Mouse (Mus musculus): ENCODE results near the gene Tmem41a. TPM values are rescaled to one million over a fixed set of nuclear protein-coding genes. Genes with fewer than 3 reads are reported as not detected.
"Not testable (repeated sequence)": the region's sequence is repeated elsewhere in the genome, so short reads cannot be mapped to it uniquely, and the experiment has no call there.

The Tmem41a gene
- total RNA-seq (2021): 10 to 100 TPM; 17.6 to 17.7 TPM

DNA sequence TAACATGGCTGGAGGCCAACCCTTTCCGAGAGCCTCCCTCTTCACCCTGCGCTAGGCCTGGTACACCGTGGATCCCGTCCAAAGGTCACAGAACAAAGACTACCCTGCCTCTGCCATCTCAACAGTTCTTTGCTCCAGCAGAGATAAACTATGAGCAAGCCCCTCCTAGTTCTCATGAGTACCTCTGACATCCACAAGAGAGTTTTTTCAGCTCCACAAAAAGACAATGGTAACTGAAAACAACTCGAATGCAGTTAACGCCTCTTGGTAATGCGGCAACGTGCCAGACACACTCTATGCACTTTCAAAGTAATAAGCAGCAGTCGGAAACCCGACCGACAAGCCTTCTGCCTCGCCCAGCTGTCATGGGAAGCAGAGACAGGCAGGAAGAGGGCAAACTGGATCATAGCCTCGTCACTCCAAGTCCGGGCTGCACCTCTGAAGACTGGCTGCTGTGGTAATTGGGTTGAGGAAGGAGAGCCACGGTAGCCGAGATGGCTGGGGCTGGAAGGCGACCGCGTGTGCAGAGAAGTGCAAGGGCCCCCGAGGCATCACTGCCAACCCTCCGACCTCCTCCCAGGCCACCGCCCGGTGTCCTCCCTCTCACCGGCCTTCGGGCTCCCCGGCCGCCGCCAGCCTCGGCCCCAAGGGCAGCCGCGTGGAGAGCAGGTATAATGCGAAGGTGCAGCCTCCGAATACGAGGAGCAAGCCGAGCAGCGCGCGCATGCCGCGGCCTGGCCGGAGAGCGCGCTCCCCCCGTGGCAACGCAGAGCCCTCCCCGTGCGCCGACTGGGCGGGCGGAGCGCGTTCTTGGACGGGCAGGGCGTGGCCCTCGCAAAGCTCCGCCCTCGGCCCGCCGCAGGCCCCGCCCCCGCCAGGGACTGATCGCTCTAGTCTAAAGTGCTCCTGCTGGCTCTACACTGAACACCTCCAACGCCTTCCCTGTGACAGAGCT is at the start of gene Tmem41a:
TSS of gene Tmem41a (minus strand) at position 792 of the 955 bp plus-strand sequence.
- peak; percentile 87 to 90 for DNase-seq (ENCODE audit: low spot score in 2 of 2)
- intact Hi-C loops (cut with DNase I): loop anchor here (5.0 kb wide), 1 partner anchor 60 kb away; the partner anchor contains the start of gene Senp2

DNA sequence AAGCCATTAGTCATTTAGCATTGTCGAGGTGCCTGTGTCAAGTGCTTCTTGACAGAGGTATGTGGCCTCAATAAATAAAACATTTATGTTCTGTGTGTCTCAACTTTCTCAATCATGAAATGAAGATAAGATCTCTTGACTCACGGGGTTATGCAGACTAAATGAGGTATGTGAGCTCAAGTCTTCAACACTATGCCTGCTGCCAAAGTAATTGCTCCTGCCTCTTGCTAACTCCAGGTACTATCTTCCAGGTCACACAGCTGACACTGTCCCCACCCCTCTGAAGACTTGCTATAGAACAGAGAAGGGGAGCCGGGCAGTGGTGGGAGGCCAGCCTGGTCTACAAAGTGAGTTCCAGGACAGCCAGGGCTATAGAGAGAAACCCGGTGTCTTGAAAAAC is 49.0 kb upstream of the Tmem41a start:
- intact Hi-C loops (cut with DNase I): no loop called here
- DNase-seq (ENCODE audit: low spot score in 2 of 2): no peak

DNA sequence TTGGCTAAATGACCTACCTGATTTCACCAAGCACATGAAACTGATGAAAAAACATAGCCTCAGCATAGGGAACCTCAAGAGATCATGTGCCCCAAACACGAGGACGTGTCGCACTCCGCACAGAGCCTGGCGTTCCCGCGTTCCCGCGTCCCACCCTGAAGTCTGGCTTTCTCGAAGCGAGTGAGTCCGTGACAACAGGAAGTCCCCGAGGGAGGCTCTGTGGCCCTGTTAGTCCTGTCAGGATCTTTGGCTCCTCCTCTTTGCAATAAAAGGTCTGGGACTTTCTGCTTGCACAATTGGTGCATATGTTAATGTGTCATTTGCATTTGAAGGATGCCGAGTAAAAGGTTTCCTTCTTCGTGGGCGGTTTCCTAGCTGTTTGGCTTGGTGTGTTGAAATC is 48.0 kb upstream of the Tmem41a start, which contains the start of gene Liph:
TSS of gene Liph (minus strand) at position 360 of the 400 bp plus-strand sequence.
- DNase-seq (ENCODE audit: low spot score in 2 of 2): no peak
- intact Hi-C loops (cut with DNase I): no loop called here

DNA sequence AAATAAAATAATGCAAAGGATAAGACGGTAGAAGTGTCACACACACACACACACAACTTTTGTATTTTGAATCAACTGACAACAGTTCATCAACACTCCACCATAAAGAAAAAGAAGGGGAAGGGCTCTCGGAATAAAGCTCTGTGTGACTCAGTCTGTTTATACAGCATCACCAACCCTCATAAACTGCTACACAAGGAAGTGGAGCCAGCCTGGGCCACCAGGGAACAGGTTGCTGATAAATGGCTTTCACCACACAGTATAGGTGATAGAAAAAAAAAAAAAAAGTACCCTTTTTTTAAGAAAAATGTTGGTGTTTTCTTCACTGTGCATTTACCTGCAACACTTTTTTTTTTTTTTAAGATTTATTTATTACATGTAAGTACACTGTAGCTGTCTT is 44.4 kb upstream of the Tmem41a start:
- DNase-seq (ENCODE audit: low spot score in 2 of 2): no peak
- intact Hi-C loops (cut with DNase I): no loop called here

DNA sequence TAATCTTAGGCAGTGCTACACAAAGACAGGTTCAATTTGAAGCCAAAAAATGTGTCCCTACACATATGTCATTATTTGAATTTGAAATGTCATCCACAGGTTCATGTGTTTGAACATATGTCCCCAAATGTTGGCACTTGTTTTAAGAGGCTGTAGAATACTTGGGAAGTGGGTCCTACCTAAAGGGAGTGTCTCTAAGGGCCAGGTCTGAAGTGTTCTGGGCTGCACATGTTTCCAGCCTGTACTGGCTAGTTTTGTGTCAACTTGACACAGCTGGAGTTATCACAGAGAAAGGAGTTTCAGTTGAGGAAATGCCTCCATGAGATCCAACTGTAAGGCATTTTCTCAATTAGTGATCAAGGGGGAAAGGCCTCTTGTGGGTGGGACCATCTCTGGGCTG is 43.5 kb upstream of the Tmem41a start:
- intact Hi-C loops (cut with DNase I); DNase-seq (ENCODE audit: low spot score in 2 of 2): not testable (repeated sequence)

DNA sequence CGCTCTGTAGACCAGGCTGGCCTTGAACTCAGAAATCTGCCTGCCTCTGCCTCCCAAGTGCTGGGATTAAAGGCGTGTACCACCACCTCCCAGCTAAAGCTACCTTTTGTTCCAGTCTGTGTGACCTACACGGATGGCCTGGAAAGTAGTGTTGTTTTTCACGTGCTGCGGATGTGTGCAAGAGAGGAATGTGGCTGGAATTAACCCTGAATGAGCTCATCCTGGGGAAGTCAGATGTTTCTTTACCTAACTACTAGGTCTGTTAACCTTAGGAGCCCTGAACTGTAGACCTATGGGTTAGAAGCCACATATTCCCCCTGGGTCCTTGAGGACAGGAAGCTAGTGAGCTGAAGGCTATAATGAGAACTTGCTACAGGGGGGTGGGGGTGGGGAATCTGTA is 40.6 kb upstream of the Tmem41a start:
- no peak for DNase-seq (ENCODE audit: low spot score in 2 of 2)
- intact Hi-C loops (cut with DNase I): no loop called here

DNA sequence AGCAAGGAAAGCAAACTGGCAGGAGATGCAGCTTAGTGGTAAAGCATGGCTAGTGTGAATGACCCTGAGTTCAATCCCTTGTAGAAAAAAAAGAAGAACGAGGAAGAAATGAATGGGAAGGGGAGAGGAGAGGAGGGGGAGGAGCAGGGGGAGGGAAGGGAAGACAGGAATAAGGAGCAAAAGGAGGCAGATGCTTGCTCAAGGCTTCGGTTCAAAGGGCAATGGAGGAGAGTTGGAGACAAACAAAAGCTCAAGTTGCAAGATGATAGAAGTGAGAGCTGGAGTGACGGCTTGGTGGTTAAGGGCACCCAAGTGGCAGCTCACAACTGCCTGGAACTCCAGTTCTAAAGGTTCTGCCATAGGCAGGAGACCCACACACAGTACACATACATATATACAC is 38.8 kb upstream of the Tmem41a start:
- intact Hi-C loops (cut with DNase I): no loop called here
- DNase-seq (ENCODE audit: low spot score in 2 of 2): no peak

DNA sequence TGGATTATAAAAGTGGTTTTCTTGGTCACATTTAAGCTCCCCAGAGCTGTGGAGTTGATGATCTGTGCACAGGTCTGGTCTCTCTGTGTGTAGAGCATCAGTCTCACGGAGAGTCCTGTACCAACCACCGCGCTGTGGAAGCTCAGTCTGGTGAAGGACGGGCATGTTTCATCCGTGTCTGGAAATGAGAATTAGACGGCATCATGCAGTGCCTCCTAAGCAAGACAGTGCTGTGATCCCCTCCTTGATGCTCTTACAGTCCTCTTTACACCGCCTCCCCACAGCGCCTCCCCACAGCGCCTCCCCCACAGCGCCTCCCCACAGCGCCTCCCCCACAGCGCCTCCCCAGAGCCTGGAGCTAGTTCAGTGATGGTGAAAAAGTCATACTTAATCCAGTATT is 36.7 kb upstream of the Tmem41a start:
- intact Hi-C loops (cut with DNase I): no loop called here
- no peak for DNase-seq (ENCODE audit: low spot score in 2 of 2)

DNA sequence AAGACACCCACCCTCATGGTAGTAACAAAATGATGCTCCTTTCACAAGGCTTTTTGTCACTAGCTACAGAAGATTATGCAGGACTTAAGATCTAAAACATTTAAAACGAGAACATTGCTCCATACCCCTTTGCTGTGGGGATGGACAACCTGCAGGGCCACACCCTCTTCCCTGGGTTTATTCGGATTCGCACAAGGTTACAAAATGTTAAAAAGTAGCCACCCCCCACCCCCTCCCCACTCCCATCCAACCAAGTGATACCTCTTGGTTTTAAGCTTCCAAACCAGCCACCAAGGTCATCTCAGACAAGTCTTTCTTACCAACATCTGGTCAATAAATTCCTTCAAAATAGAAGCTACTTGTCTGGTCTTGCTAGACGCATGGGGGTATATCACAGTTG is 36.2 kb upstream of the Tmem41a start:
- intact Hi-C loops (cut with DNase I): no loop called here
- no peak for DNase-seq (ENCODE audit: low spot score in 2 of 2)

DNA sequence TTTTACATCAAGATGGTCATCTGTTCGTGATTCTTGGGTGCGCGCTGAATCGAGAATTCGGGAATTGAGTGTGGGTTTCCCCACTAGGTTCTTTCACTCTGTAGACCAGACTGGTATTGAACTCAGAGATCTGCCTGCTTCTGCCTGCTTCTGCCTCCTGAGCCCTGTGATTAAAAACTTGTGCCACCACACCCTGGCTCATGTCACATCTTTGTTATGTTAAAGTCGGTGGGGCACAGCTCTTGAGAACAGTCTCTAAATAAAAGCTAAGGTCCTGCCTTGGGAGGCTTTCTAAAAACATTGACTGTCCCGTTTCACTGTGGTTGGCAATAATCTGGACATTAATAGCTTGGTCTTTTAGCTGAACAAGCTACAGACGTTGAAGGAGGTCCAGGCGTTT is 35.8 kb upstream of the Tmem41a start:
- DNase-seq (ENCODE audit: low spot score in 2 of 2): no peak
- intact Hi-C loops (cut with DNase I): no loop called here

DNA sequence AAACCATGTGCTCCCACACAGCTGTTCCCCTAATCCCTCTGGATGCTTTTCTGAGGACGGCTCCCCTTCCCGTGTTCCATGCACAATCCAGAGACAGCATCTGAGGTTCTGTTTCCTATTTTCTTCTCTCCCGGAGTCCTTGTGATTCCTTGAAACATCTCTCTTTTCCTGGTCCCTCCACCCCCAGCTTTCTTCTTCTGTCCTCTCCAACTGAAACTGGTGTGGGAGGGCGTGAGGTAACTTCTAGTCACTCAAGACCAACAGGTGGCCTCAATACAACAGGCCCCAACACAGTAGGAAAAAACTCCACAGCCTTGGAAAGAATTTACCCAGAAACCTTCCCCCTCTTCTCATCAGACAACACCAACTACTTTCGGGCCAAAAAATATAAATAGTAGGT is 30.0 kb upstream of the Tmem41a start:
- no peak for DNase-seq (ENCODE audit: low spot score in 2 of 2)
- intact Hi-C loops (cut with DNase I): no loop called here

DNA sequence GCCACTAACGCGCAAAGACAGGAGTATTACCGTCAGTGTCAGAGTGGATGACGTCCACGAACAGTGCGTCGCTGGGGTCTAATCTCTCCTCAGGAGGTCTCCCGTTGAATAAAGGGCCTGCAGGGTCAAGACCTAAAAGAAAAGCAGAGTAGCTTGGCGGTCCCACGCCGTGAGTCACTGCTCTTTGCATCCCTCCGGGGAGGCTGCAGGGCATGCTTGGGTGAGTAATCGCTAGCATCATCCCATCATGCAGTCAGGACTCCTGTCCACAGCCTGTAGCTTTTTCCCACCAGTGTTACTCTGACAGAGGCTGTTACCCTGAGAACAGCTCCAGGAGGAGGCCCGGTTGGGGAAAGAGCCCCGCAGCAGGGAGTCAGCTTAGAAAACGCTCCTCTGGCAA is 28.9 kb upstream of the Tmem41a start:
- no peak for DNase-seq (ENCODE audit: low spot score in 2 of 2)
- intact Hi-C loops (cut with DNase I): no loop called here

DNA sequence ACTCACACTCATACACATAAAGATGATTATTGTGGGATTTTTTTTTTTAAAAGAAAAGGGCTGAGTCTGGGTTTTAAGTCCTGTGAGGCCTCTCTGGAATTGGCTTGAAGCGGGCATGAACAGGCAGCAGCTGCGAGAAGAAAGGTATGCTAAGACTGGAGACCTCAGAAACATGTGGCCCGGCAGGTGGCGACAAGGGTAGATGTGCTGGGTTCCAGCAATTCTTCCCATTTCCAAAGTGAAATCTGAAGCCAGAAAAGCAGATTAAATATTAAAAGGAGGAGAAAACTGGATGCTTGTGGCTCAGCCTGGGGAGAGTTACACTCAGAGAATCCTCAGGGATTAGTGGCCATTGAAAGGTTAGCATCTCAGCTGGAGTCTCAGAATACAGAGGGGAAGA is 24.1 kb upstream of the Tmem41a start:
- no peak for DNase-seq (ENCODE audit: low spot score in 2 of 2)
- intact Hi-C loops (cut with DNase I): no loop called here

DNA sequence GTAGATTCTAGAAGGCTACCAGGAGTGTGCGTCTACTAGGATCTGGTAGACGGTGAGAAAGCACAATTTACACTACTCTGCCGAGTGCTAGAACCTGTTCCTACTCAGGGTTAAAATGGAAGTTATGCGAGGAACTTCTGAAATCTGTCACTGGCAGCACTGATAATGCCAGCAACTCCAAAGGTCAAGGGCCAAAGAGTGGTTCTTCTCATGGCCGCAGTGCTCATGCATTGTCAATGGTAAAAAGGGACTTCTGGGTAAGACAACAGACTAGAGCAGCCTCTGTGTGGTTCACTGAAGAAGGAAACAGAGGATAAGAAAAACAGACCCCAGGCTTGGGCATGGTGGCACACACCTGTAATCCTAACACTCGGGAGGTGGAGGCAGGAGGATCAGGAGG is 23.2 kb upstream of the Tmem41a start:
- no peak for DNase-seq (ENCODE audit: low spot score in 2 of 2)
- intact Hi-C loops (cut with DNase I): no loop called here

DNA sequence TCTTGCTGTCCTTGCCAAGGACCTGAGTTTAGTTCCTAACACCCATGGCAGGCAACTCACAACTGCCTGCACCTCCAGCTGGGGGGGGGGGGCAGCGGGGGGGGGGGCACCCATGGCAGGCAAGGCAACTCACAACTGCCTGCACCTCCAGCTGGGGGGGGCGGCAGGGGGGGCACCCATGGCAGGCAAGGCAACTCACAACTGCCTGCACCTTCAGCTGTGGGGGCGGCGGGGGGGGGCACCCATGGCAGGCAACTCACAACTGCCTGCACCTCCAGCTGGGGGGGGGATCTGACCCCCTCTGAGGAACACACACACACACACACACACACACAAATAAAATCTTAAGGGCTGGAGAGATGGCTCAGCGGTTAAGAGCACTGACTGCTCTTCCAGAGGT is 22.5 kb upstream of the Tmem41a start:
- no peak for DNase-seq (ENCODE audit: low spot score in 2 of 2)
- intact Hi-C loops (cut with DNase I): no loop called here

DNA sequence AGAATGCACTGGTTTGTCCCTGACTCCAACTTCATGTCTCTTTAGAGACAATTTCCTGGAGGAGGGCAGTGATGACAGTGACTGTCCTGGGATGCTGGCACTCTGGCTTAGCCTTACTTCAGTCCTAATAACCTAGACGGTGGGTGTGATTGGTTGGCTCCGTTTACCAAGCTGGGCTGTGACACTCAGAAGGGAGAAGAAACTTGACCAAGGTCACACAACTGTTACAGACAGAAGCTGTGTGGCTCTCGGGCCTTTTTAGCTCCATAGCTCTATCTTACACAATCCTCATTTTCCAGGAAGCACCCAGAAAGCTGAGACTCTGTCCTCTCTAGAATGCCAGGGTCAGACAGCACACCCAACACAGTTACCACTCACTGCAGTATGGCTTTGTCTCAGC is 18.2 kb upstream of the Tmem41a start:
- DNase-seq (ENCODE audit: low spot score in 2 of 2): no peak
- intact Hi-C loops (cut with DNase I): no loop called here

DNA sequence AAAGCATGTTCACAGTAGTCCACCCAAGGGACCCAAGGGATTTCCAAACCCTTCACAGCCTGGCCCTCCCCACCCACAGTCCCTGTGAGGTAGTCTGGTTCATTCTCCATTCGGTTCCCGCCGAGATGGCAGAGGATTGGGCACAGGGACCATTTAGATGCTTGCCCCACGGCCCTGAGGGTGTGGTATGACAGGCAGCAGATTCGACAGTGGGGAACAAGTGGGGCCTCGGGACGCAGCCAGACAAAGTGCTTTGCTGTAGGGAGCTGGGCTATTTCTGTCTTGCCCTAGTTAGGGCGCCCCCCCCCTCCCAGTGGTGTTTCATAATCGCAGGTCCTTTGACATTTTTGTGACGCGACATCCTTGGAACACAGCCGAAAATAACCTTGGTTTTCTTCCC is 8.2 kb upstream of the Tmem41a start:
- intact Hi-C loops (cut with DNase I): no loop called here
- DNase-seq (ENCODE audit: low spot score in 2 of 2): no peak

DNA sequence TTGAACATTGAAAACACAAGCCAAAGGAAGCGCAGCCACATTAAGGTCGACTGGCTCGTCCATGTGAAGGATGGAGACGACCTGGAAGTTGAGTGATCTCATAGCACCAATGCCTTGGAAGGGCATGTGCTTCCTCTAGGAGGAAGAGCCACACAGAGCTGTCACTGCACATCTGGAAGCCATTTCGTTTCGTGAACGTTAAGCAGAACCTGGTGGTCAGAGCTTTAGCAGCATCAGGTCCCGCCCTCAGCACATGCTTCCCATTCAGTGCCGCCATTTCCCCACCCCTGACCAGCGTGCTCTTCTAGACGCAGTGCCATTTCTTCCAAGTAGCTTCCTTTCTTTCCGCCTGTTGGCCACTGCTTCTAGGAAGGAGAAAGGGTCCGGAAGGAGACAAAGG is 18.9 kb downstream of the Tmem41a start:
- intact Hi-C loops (cut with DNase I): no loop called here
- DNase-seq (ENCODE audit: low spot score in 2 of 2): no peak

DNA sequence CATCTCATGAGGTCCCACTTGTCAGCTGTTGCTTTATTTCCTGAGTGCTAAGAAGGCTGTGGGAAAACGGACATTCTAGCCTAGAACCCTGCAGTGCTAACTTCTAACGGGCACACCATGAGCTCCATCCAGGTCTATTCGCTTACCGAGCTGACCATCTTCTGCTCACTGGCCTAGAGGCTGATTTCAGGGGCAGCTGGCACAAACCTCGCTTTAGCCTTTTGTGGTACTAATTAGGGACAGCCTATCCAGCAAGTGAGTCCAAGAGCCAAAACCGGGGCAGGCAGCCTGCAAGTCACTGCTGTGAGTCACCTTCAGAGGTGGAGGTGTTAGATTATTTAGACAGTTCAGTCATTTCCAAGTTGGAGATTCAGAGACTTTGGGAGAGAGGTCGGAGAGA is 30.7 kb downstream of the Tmem41a start:
- intact Hi-C loops (cut with DNase I): no loop called here
- no peak for DNase-seq (ENCODE audit: low spot score in 2 of 2)

DNA sequence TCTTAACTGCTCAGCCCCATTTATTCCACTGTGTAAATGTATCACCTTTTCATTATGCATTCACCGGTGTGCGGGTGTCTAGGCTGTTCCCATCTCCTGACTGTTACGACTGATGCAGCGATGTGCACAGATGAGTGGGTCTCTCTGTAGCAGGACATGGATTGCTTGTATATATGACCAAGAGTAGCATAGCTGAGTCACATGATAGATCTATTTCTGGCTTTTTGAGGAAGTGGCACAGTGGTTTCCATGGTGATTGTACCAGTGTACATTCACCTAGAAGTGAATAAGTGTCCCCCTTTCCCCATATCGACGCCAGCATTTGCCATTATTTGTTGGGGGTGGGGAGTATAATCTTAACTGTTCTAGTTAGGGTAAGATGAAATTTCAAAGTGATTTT is 34.0 kb downstream of the Tmem41a start:
- intact Hi-C loops (cut with DNase I): no loop called here
- no peak for DNase-seq (ENCODE audit: low spot score in 2 of 2)

DNA sequence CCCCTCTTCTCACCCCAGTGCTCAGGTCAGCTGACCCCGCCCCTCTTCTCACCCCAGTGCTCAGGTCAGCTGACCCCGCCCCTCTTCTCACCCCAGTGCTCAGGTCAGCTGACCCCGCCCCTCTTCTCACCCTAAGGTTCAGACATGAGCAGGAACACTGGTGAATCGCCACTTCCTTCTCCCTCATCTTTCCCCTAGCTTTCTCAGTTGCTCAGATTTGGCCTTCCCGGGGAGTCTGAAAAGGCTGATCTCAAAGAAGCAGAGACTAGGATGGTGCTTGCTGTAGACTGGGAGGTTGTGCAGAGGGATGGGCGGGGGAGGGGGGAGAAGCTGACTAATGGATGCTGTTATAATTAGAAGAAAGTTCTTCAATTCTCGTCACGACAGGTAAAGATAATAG is 38.4 kb downstream of the Tmem41a start:
- intact Hi-C loops (cut with DNase I): loop anchor here (5.0 kb wide), 1 partner anchor 62 kb away; no protein-coding TSS in a partner anchor
- DNase-seq (ENCODE audit: low spot score in 2 of 2): not testable (repeated sequence)
